Mouse (Mus musculus) embryo, embryonic 10 days (tissue): ENCODE results near the gene Tsr3.

Source experiments
- DNase-seq: peaks from one replicate; pipeline ENCODE4 v3.0.0-alpha.2; 2015; ENCODE audit warnings: low spot score

Gene Tsr3

DNA sequence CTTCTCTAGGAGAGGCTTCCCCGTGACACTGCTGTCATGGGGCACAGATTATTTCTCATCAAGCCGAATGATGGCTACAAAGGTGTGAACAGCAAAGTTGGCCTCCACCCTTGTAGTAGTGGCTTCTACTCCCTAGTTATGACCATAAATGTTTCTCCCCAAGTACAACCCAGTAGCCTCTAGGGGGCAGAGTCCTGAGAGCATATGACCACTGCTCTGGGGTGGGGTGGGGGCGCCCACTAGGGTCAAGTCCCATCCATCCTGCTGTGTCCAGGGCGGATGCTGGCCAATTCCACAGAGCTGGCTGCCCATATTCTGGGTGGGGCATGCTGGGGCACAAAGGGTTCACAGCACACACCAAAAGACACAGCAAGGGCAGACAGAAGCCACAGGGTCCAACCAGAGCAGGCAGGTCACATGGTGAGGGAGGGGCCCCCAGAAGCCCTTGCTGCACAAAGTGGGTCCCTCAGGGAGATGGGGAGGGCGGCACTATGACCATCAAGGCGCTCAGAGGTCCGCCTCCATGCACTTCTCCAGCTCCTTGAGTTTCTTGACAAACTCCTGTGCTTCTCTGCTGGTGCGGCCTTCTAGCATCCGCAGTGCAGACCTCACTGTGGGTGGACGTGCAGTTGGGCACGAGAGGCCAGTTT is 3.3 kb downstream of the Tsr3 start:
- no peak for DNase-seq

DNA sequence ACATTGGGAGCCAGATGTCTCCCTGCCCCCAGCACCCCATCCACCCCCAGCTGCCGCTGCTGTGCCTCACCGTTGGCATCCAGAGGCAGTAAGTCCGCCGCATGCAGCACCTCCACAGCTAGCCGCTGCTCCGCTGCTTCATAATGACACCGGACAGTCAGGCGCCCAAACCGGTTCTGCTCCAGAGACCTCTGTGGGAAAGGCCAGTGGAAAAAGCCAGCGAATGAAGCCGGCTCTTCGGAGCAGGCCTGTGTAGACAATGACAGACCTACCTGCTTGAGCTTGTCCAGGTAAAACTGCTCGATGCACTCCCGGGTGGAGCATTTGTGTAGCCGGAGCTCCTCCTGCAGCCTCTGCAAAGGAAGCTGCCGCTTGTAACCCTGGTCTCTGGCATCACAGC is 4.3 kb downstream of the Tsr3 start:
- DNase-seq: no peak

DNA sequence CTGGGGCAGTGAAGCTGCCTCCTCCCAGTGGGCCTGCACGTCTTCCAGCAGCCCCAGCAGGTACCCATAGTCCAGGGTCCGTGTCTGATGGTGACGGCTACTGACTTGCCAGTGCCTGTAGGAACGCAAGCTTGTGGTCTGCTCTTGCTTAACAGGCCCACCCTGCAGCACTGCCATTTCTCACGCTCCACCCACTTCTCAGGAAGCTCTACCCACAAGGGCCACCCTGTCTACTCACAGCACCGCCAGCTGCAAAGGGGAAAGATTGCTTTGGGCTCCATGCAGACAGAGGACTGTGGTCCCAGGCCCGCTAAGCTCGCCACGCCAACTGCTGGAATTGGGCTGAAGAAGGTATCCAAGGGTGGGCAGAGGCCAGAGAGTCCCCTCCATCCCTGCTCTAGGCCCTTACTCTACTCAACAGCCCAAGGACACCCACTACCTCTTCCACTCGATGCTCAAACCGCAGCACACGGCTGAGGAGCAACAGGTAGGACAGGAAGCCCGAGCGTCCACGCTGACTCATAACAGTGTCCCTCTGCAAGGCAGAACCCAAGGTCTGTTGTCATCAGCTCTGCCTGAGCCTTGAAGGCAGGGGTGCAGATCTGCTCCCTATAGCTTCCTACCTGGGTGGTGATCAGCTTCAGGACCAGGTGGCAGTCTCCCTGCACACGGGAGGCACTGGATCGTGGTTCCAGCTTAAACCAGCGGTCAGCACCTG is 8.2 kb downstream of the Tsr3 start:
- DNase-seq: no peak

DNA sequence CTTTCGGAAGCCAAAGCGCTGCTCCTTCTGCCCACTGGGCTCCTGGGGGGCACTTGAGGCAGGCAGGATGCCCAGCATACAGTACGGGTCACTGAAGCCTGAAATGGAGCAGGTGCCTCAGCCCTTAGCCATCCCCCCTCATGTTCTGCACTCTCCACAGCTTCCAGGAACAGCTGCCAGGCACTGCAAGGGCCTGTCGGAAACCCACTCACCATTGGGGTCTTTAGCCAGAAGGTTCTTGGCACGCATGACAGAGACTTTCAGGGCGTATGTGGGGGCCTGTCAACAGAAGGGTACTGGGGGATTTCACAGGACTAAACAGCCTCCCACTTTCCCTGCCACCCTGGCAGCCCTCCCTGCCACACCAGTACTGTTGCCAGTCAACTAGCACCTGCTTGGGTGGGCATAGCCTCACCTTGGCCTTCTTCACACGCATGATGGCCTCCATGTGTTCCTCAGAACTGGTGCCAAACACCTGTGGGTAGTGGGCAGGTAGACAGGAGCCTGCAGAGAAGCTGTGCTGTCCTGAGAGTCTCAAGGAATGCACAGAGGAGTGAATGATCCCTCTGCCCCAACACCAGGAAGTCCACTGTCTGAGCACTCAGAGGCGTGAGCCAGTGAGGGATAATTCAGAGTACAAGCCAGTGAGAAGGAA is 10.3 kb downstream of the Tsr3 start:
- DNase-seq: no peak

DNA sequence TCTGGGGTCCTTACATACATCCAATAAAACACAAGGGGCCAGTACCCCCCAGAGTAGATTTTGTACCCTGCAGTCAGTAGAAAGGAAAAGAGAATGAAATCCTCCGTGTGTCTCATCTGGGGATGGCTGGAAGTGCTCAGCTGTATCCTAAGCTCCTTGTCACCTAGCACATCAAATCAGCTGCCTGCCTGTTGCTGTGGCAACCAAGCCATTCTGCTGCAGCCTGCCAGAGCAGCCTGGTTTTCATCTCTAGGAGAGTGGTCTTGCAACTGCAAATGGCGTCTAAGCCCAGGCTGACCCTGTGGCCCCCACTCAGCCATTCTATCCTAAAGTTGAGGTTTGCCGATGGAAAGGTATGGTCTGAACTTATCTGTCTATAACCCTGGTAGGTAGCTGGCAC is 12.7 kb downstream of the Tsr3 start:
- peak; percentile 41 for DNase-seq

DNA sequence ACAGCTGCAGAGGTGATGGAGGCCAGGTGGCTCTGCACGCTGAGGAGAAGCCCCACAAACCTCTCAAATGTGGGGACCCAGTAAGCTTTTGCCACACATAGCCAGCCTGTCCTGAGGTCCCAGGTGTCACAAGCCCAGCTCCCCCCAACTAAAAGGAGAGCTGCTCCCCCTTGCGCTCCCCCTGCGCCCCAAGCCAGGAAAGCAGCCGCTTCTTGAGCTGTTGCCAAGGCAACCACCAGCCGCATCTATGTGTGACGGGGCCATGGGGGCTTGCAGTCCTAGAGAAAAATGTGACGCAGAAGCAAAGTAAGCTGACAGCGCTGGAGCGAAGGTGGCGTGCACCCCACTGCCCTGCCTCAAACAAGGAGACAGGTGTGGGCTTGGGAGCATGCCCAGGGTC is 13.8 kb downstream of the Tsr3 start:
- DNase-seq: no peak

DNA sequence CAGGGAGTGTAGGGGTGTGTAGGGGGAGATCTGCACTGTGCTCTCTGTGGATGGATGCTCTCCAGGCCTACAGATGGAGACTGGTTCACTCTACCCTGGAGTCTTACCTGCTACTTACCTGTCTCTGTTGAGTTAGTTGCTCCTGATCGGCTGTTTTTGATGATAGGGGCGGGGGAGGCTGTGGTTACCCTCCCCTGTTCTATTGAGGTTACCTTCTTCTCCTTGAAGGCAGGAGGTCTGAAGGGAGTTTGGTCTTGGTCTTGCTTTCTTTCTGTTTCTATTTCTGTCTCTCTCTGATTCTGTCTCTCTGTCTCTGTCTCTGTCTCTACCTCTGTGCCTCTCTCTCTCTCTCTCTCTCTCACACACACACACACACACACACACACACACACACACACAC is 15.1 kb downstream of the Tsr3 start:
- DNase-seq: no peak

DNA sequence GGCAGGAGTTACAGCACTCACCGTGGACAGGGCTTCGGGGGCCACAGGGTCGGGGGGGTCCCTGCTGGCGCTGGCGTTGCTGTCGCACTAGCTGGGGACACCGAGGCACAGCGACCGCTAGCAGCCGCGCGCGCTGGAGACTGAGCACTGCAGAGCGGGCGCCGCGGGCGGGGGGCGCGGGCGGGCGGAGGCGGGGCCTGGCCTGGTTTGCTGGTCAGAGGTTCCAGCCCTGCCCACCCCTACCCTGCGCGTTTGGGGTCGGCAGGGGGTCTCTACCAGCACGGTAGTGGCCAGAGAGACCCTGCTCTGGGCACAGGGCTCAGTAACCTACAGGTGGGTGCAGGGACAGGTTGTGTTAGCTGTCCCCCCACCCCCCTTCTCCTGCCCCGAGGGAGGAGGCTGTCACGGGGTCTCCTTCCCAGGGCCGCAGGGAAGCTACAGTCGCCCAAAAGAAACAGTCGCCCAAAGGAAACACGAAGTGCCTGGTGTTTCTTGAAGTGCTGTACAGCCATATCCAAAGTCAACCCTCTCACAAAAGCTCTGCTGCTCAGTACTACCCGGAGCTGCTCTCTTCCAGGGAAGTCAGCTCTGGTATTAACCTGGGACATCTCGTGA is 16.3 kb downstream of the Tsr3 start, which contains the start of gene Baiap3:
Baiap3 (minus strand) TSS at position 225 of the 615 bp plus-strand sequence.
- DNase-seq: peak; percentile 50

DNA sequence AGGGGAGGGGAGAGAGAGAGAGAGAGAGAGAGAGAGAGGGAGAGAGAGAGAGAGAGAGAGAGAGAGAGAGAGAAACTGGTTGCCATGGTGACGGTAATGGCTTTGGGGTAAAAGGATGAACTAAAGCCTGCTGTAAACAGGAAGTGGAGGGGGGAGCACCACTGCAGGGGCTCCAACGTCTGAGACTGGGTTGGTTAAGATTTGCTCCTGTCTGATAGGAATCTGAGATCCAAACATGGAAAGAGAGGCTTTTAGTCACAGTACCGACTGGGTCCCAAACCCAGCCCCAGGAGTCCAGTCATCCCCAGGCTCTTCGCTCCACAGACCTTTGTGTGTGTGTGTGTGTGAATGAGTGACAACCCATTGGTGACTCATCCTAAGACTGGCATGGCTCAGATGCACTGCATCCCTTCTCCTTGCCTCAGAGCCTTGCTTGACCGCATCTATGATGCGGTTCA is 17.9 kb downstream of the Tsr3 start:
- DNase-seq: no peak

DNA sequence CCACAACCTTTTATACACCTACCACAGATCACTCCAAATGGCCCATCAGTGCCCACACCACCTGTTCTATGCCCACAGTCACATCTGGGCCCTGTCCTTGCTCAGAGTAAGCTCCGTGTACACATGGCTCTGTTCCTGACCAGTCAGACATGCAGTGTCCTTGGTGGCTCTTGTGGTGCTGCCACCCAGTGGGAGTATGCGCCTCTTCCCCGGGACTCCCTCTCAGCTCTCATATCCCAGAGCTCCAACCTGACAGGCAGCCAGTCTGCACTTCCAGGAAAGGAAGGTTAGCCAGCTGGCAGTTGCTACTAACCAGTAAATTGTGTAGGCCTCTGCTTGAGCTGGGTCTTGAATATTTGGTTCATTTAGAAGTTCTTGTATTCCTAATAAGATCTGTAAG is 24.5 kb downstream of the Tsr3 start:
- DNase-seq: no peak

DNA sequence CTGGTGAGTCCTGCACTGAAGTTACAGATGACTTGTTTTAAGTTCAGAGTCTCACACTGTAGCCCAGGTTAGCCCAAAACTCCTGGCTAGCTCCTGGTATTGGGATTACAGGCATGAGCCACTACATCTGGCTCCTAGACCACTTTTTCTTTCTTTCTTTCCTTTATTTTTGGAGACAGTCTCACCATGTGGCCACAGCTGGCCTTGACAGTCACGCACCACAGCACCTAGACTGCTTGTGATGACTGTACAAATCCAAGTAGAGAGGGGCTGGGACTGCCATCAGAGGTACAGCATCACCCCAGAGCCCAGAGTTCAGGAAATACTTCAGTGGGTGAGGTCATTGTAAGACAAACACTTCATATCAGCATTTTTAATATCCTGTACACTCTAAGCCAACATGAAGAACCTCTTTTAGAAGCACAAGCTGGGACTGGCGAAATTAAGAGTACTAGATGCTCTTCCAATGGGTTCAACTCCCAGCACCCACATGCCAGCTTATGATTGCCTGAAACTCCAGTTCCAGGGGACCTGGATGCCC is 30.9 kb downstream of the Tsr3 start:
- DNase-seq: no peak

DNA sequence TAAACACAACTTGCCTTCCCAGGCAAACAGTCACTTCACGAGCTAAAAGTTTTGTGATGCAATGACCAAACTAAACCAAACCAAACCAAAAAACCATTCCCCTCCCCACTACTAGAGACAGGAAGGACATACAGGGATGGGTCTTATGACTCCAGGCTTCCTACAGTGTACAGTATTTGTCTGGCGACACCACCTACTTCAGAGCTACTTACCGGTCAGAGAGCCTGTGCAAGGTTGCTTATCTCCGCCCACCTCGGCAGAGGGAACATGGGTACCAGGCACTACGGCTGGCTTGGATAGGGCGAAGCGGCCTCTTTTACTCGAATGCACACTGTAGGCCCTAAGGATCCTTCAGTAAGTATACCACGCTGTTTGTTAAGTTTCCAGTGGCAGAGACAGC is 32.4 kb downstream of the Tsr3 start:
- no peak for DNase-seq

DNA sequence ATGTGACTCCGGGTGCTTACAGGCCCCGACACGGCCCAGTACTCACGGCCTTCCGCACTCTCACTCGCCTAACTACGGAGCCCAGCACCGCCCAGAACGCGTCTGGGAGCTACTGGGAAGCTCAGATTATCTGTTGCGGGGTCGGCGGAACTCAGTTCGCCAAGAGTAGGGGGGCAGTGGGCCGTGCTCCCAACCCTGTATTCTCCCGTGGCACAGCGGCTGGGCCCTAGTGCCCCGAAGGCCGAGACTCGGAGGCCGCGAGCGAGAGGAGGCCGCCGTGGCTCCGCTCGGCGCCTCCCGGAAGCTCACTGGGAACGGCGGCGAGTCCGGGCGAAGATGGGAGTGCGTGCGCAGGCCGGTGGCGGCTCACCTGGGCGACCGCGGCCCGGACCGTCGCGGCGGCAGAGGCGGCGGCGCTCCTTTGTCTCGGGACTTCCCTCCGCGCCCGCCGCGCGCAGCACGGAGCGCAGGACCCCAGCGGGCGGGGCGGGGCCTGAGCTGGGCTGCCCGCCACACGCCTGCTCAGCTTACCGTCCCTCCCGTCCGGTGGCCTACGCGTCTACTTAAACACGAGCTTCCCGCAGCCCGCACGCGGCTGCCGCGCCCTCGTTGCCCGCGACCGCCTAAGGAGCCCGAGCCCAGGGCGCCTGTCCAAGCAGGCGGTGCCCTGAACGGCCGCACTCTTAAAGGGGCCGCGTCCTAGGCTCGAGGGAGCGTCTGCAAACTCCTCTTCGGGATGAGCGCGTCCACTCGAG is 33.2 kb downstream of the Tsr3 start:
- peak; percentile 93 for DNase-seq

DNA sequence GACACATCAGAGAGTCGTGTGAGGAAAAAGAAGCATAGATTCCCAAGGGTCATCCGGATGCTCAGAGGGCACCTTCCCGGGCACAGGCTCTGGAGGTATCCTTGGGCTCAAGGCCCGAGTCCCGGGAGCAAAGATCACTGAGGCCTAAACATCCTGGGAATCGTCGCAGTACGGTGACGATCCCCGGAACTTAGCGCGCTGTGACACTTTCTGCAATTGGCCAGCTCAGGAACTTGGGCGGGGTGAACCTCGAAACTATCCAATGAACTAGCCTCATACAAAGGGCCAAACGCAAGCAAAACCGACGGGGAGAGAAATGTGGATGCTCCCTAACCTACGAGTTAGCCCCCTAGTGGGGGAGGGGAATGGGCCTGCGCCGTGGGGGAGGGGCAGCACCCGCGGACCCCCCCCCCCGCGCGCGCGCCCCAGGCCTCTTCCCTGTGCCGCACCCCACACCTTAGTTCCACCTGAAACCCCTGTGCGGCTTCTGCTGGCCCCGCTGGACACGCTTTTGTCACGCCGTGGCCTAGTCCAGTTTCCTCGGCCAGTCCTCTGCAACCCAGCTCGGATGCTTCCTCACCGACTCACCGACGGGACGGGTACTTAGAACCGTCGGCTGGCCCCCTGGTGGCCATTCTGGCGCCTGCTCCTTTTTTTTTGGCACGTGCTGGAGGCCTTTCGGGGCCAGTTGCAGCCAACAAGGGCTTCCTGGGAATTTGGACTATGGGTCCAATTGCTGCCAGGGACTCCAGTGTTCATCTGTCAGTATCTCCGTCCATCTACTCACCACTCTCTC is 33.9 kb downstream of the Tsr3 start:
- peak; percentile 97 for DNase-seq

DNA sequence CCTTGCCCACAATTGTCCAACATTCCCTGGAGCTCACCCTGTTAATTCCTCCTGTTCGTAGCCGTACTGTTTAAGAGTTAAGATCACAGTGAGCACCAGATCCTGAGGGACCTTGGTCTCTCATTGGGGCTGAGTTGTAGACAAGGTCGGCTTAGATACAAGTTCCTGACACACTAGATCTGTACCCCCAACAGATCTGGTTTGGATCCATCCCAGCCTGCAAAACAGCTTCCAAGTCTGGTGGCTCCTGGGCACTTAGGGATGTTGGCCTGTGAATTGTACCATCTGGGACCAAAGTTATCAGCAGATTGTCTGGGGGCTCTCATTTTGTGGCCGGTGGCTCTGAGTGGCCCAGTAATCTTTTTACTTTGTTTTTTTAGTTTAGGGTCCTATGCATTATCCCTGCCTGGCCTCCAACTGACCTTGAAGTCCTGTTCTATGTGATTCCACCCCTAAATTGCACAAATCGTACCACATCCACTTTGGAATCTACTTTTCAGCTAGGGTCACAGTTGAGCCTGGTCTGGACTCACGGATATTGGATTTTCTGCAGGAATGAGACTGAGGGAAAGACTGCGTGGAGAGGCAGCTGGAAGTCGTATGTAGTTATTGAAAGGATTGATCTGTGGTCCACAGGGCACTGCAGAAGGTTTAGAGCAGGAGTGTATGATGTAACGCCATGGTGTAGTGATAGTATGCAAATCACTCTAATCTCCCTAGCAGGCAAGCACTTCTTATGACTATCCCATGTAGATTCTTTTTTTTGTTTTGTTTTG is 34.8 kb downstream of the Tsr3 start, which contains the start of gene Ube2i:
Ube2i (minus strand) TSS at position 52 of the 776 bp plus-strand sequence.
- DNase-seq: no peak

DNA sequence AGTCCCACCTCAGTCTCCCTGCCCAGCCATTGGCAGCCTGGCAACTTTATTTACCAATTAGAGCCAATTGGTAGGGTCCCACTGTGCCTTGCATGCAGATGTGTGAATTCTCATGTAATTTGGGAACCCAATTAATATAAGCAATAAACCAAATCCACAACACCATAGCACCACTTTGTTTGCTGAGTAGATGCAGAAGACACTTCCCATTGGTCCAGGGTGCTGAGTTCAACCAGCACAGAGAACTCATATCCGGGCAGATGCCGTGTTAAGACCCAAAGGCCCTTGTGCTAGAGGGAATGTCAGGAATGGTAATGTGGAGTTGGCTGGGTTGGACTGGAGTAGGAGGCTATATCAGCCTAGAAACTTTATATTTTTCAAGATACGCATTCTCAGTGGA is 35.9 kb downstream of the Tsr3 start:
- DNase-seq: no peak

DNA sequence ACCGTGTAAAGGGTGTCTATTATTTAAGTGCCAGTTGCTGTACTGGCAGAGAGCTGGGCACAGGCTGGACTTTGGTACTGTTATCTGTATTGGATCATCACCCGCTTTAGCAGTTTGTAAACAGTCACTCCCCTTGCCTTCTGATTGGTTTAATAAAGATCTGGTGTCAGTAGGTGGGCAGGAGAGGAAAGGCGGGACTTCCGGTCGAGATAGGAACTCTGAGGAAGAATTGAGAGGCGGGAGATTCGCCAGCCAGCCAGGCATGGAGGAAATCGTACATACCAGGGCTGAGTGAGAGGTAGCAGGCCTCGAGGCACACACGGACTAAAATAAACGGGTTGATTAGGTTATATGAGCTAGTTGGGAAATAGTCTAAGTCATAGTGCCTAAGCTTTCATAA is 42.2 kb downstream of the Tsr3 start:
- DNase-seq: no peak

DNA sequence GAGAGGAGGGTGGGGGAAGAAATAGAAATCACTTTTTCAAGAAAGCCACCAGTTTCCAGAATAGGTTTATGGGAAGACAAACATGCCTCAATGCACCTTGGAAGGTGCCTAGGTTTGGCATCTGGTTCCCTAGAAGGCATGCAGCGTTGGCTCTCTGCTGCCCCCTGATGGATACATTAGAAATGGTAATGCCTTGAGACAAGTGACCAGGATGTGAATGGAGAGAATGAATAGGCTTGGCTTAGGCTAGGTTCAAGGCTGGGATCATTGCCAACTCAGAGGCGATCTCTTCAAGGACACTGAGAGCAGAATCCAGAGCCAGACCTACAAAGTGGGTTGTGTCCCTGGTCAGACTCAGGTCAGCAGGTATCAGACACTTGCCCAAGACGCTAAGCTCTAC is 45.1 kb downstream of the Tsr3 start:
- DNase-seq: peak; percentile 86

DNA sequence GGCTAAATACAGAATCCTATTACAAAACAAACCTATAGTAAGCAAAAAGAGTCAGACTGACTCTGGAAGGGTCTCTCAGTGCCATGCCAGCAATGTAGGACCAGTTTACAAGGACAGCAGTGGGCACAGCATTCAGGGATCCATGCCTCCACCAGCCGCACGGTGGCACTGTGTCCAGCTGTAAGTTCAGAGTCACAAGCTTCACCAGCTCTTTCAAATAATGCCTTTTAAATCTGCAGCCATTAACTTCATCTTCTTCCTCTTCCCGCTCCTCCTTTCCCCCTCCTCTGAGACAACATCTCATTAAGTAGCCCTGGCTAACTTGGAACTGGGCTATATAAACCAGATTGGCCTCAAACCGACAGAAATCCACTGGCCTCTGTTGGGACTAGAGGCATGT is 48.9 kb downstream of the Tsr3 start:
- peak; percentile 80 for DNase-seq

DNA sequence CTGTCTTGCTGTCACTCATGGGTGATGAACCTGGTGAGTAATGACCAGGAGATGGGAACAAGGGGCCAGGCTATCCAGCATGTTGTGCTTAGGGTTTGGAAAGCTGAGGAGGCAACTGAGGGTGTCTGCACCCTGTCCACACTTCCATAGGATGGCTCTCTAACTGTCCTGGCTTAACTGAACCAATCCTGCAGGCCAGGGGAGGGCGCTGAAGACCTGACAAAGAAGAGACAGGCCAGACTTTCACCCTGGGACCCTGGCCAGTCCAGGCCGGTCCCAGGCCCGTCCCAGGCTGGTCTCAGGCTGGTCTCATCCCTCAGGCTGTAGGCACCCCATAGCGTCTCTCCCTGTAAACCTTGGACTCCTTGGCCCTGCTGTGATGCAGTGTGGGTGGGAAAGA is 50.4 kb downstream of the Tsr3 start:
- no peak for DNase-seq
